Mouse (Mus musculus): Measurements from ENCODE around the gene Zyx.

The Zyx gene

DNA sequence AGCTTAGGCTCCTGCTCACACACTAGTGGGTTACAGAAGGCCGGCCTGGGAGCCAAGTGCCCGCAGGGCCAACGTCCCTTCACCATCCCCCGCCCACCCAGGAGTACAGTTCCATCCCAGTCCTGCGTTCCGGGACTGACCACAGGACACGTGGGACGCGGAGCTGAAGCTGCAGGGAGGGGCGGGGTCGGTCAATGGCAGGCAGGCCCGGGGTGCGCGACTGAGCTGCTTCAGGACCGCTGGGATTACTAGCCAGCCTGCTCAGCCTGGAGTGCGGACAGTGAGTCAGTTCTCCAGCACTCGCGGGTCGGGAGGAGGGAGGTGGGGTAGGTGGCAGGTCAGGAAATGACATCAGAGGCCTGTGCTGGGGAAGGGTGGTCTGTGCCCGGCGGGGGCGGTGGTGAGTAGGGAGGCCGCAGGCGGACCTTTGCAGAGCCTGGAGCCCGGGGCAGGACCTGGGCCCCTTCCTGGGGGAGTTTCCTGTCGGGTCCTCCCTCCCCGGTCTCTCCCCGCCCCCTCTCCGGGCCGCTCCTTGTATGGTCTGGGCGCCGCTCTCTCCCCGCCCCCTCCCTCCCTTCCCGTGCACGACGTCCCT lies at the start of gene Zyx:
Gene Zyx, plus strand, starts transcription at position 205 of the 595 bp plus-strand sequence.
- peak; percentile 90 to 95 for DNase-seq

DNA sequence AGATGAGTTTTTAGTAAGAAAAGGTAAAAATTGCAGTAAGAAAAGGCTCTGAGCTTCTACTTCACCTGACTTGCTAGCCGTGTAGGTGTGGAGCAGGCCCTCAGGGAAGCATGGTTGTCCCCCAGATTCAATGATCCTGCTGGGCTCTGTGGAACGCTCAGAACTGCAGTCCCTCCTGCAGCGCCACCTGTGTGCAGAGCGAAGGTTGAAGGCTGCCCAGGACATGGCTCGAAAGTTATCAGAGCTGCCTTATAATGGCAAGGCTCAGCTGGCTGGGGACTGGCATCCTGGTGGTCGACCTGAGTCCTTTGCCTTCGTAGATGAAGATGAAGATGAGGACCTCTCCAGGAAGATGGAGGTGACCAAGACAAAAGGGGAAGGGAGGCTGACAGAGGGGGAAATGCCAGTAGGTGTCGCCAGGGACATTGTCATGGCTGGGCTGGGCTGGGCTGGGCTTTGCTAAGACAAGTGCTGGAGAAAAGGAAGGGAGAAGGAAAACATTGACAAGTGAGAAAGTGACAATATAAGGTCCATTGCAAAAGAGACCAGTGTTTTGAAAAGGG lies 39.5 kb upstream of the Zyx start:
- peak; percentile 55 to 56 for DNase-seq

- DNase-seq, result no peak
Measured at GRCm38 (mm10) chr6:42310427-42311053, 38.9 kb upstream of the Zyx start.

- DNase-seq, result peak in 1 of 2 experiments; percentile 48
Measured at GRCm38 (mm10) chr6:42318293-42318692, 31.1 kb upstream of the Zyx start.

DNA sequence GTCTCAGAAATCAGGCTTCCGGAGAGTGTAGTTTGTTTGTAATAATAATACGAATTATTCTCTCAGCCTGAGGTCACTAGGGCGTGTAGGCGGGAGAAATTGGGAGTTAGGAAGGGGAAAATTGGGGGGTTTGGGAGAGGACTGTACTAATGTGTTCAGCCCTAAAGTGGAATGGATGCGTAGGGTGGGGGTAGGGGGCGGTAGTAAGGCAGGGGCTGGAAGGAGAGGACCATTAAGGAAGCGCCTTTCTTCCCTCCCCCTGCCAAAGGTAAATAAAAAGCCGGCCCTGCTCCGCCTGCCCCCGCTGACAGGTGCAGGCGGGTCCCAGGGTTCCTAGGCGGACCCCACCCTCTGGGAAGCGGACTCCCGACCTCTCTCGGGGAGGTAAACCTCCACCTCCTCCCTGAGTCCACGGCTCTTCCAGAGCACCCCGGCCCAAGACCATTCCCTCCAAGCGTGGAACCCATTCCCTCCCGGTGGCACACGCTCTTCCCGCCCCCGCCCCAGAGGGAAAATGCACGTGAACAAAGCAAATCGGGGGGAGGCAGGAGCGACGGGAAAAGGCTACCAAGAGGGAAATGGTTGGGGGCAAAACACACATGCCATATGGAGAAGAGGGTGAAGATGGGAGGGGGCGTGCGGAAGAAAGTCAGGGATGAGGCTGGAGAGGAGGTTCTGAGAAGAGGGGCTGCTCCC lies 25.9 kb upstream of the Zyx start:
- DNase-seq, result peak; percentile 50

DNA sequence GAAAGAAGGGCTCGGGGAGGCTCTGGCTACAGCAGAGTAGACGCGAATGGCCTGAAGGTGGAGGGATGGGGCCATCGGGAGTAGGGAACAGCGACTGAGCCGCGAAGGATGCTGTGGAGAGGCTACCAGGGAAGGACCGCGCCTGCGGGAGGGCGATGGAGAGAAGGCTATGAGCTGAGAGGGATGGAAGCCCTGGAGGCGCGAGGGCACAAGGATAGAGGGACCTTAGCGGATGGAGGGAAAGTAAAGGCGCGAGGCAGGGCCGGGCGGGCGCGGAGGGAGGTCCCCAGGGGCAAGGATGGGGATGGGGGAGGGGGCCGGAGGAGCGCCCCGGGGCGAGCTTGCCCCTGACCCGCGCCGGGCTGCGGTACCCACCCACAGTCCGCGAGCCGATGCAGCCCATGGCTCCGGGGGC lies 25.4 kb upstream of the Zyx start:
- DNase-seq, result peak in 1 of 2 experiments; percentile 71

DNA sequence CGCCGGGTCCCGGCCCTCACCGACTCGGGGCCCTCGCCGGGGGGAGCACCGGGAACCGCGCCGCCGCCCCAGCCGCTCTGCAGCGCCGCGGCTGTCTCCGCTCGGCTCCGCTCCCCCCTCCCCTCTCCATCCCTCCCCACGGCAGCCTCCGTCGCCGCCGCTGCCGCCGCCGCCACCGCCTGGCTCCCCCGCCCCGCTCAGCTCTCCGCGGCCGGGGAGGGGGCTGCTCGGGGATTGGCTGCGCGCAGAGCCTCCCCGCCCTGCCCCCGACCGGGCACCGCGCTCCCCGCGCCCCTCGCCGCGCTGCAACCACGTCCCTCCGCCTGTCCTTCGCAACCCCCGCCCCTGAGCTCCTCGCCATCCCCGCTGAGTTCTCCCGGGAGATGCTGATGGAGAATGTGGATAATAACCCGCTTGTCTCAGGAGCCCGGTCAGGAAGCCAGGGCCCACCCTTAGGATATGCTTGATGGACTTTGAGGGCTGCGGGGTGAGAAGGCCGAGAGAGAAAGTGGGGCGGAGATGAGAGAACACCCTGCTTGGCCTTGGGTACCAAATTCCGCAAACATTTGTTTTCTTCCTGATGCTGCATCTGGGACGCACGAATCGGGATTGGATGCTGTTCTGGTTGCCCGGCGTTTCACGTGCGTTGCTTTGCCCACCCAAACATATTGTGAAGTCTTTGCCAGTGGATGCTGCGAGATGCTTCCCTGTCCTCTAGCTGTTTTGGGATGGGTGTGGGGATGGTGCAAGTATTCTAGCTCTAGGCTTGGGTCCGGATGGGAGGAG lies 24.8 kb upstream of the Zyx start, which contains the start of gene Fam131b:
Gene Fam131b, minus strand, starts transcription at position 162 of the 786 bp plus-strand sequence.
- peak; percentile 85 to 89 for DNase-seq

GRCm38 (mm10) chr6:42325268-42325609 lies 24.2 kb upstream of the Zyx start:
- DNase-seq, result peak; percentile 87 to 89

GRCm38 (mm10) chr6:42326509-42326908 lies 22.9 kb upstream of the Zyx start:
- DNase-seq, result no peak

DNA sequence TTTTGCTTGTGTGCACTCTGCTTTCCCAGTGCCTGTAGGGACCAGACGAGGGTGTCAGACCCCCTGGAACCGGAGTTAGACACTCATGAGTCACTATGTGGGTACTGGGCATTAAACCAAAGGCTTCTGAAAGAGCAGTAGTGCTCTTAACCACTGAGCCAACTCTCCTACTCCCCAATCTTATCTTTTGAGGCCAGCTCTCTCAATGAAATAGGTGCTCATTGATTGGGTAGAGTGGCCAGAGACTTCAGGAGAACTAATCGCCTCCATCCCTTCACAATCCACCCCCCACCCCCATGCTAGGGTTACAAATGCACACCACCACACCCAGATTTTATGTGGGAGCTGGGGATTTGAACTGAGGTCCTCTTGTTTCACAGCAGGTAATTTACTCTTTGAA lies 20.7 kb upstream of the Zyx start:
- no peak for DNase-seq

DNA sequence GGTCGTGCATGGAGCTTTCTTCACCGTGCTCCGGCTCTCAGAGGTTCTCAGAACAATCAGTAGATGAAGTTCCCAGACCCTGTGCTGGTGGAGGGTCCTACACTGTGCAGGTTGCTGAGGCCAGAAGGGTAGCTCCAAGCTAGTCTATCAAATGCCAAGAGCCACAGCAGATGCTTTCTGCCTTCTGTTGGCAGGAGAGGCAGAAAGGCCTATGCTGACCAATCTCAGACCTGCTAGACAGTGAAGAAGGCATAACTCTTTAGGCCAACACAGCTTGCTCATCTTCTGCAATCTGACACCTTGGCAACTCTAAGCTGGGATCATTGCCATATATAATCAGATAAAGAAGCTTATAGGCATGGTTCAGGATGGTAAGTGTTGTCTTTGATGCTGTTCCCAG lies 19.2 kb upstream of the Zyx start:
- DNase-seq, result peak; percentile 57 to 71

DNA sequence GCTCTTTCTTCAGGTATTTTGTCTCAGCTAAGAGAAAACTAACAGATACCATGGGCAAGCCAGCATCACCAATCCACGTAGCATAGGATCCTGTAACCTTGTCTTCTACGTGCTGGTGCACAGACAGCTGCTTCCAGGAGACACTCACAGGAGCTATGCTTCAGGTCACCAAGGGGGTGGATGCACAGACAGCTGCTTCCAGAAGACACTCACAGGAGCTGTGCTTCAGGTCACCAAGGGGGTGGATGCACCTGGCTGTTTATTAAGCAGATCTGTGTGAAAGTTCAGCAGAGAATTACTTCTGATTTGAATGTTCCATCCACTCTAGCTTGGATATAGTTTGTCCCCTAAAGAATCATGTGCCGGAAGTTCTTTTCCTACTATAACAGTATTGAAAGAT lies 18.5 kb upstream of the Zyx start:
- DNase-seq, result no peak

GRCm38 (mm10) chr6:42339189-42339588 lies 10.2 kb upstream of the Zyx start:
- DNase-seq, result no peak

GRCm38 (mm10) chr6:42339981-42340380 lies 9.4 kb upstream of the Zyx start:
- no peak for DNase-seq

- no peak for DNase-seq
Measured at GRCm38 (mm10) chr6:42342171-42342570, 7.3 kb upstream of the Zyx start.

GRCm38 (mm10) chr6:42343361-42344120 lies 5.9 kb upstream of the Zyx start:
- DNase-seq, result peak; percentile 89 to 95

DNA sequence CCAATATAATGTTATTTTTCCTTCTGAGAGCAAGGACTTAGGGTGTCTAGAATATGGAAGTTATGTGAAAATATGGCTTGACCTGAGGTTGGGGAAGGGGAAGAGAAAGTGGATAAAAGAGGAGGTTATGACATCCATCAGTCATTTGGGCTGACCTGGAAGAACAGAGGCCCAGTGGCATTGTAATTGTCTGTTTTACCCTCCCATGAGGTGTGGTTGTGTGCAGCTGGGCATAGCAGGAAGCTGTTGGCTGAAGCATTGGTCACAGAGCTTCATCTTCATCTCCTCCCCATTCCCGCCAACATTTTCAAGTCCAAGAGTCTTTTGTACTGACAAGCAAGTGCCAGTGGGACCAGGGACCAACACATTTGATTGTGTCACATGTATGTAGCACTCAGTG lies 5.2 kb upstream of the Zyx start:
- peak in 1 of 2 experiments; percentile 1 for DNase-seq

GRCm38 (mm10) chr6:42348281-42349005 lies 987 bp upstream of the Zyx start:
- peak; percentile 66 to 75 for DNase-seq

- peak; percentile 82 to 83 for DNase-seq
Measured at GRCm38 (mm10) chr6:42349006-42349425, 414 bp upstream of the Zyx start.

DNA sequence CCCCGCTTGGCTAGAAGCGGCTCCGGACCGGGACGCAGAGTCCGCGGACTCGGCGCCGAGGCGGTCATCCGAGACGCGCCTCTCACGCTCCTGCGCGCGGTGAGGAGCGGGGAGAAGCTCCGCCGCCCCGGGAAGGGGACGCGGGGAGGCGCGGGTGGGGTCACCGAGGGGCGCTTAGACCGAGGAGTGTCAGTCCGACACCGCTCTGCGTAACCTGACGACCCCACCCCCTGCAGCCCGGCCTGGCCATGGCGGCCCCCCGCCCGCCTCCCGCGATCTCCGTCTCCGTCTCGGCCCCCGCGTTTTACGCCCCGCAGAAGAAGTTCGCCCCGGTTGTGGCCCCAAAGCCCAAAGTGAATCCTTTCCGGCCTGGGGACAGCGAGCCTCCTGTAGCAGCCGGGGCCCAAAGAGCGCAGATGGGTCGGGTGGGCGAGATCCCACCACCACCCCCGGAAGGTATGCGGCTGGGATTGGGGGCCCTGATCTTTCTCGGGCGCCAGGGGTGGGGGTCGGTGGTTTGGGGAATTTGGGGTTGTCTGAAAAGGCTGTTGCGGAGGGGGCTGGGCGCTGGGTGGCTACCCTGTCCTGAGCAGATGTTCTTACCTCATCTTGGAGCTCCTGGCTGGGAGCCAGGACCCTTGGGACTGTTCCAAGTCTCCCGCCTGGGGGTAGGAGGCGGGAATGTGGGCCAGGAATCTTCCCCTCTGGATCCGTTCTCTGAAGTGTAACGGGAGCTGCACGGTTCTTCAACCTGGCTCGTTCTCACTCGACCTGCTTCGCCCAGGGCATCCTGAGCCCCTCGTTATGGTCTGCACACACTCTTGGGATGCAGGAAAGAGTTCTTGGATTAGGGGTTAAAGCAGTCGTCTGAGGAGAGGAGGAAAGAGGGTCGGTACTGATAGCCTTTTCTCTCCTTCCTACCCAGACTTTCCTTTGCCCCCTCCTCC lies 864 bp downstream of the Zyx start:
- peak; percentile 67 to 80 for DNase-seq
